Comparison of ENCODE assay signal across 8 mouse cellular contexts in the genomic region with DNA sequence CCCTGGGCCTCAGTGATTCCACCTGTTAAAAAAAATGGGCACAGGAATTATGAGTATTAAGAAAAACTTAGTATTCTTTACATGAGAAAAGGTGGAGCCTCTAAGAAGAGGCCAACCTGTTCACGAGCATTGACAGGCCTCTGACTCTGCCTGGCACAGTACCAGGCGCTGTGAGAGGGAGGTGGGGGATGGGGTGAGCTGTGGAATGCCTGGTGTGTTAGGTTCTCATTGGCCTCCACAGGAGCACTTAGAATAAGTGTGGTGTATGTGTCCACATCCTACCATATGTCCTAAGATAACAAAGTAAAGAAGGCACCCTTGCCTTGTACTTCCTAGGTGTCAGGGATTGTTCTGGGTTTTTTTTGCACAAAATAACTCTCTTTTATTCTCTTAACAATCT.
DNase-seq lines count a peak whose midpoint lies in the region; ATAC-seq and TF ChIP-seq lines count a peak whose summit lies in the region.

No protein-coding gene starts in this region.

- H3K27me3 ChIP-seq in cerebellum, adult 2 months (ENCODE audit: control insufficient read depth, insufficient read depth, low read length) = no peaks in the 10 kb centered on the region
- H3K27me3 ChIP-seq in hindbrain, embryonic 15.5 days = no peaks in the 10 kb centered on the region
- peaks cover 25% of the 10 kb centered on the region for H3K27me3 ChIP-seq in hindbrain, embryonic 11.5 days (ENCODE audit: control insufficient read depth, insufficient read depth, low read length)
- no peaks in the 10 kb centered on the region for H3K27me3 ChIP-seq in hindbrain, postnatal 0 days (ENCODE audit: insufficient read depth, low read length)

- peaks cover 30% of the 10 kb centered on the region for H3K4me1 ChIP-seq in cerebellum, adult 2 months (ENCODE audit: control insufficient read depth, insufficient read depth, low read length)
- peaks cover 68% of the 10 kb centered on the region for H3K4me1 ChIP-seq in hindbrain, embryonic 15.5 days (replicated peaks)
- H3K4me1 ChIP-seq in hindbrain, embryonic 11.5 days (replicated peaks; ENCODE audit: control insufficient read depth, insufficient read depth, low read length) = peaks cover 6% of the 10 kb centered on the region
- H3K4me1 ChIP-seq in hindbrain, postnatal 0 days (ENCODE audit: insufficient read depth, low read length) = peaks cover 27% of the 10 kb centered on the region

- WGBS in cerebellum, adult 2 months = 22% methylated on average over 2 of the region's 2 CpGs
- 65% methylated on average over 2 of the region's 2 CpGs for WGBS in hindbrain, embryonic 15.5 days
- WGBS in hindbrain, embryonic 11.5 days = 86% methylated on average over 2 of the region's 2 CpGs
- WGBS in hindbrain, postnatal 0 days = 56% methylated on average over 2 of the region's 2 CpGs

- ATAC-seq in hindbrain, embryonic 15.5 days (ENCODE audit: low FRiP score, low read depth) = no peak
- no peak for ATAC-seq in hindbrain, embryonic 11.5 days (ENCODE audit: low FRiP score)
- ATAC-seq in hindbrain, postnatal 0 days = no peak

- no peaks in the 10 kb centered on the region for H3K9me3 ChIP-seq in hindbrain, embryonic 15.5 days
- no peaks in the 10 kb centered on the region for H3K9me3 ChIP-seq in hindbrain, embryonic 11.5 days (ENCODE audit: control insufficient read depth, low read length)
- no peaks in the 10 kb centered on the region for H3K9me3 ChIP-seq in hindbrain, postnatal 0 days (ENCODE audit: low read length)

- TF ChIP-seq POLR2A in cerebellum, adult 2 months (IDR thresholded peaks at IDR 0.05; ENCODE audit: borderline replicate concordance, insufficient read depth, low read length) = no peak

- no peak overlapping the region for H3K27ac ChIP-seq in cerebellum, adult 2 months (ENCODE audit: insufficient read depth, low read length)
- H3K27ac ChIP-seq in hindbrain, embryonic 15.5 days (replicated peaks) = no peak overlapping the region
- H3K27ac ChIP-seq in hindbrain, embryonic 11.5 days (ENCODE audit: low read depth, low read length) = no peak overlapping the region
- no peak overlapping the region for H3K27ac ChIP-seq in hindbrain, postnatal 0 days

- TF ChIP-seq CTCF in cerebellum, adult 2 months (IDR thresholded peaks at IDR 0.05; ENCODE audit: borderline replicate concordance, insufficient read depth, low read depth, low read length) = no peak
- no peak for TF ChIP-seq CTCF in hindbrain, postnatal 0 days (IDR thresholded peaks at IDR 0.05; ENCODE audit: low read depth)

- H3K36me3 ChIP-seq in hindbrain, embryonic 15.5 days = no peaks in the 10 kb centered on the region
- no peaks in the 10 kb centered on the region for H3K36me3 ChIP-seq in hindbrain, embryonic 11.5 days (ENCODE audit: control insufficient read depth, insufficient read depth, low read length)
- no peaks in the 10 kb centered on the region for H3K36me3 ChIP-seq in hindbrain, postnatal 0 days (ENCODE audit: insufficient read depth, low read length)

- H3K9ac ChIP-seq in hindbrain, embryonic 15.5 days = no peak overlapping the region
- H3K9ac ChIP-seq in hindbrain, embryonic 11.5 days (ENCODE audit: low read depth, low read length) = no peak overlapping the region
- H3K9ac ChIP-seq in hindbrain, postnatal 0 days (replicated peaks; ENCODE audit: low read length) = no peak overlapping the region

- H3K4me3 ChIP-seq in cerebellum, adult 2 months (replicated peaks; ENCODE audit: insufficient read depth, low read depth, low read length) = peak overlapping the region; percentile 96
- H3K4me3 ChIP-seq in hindbrain, embryonic 15.5 days = peak overlapping the region; percentile 63
- H3K4me3 ChIP-seq in hindbrain, embryonic 11.5 days (ENCODE audit: low read depth, low read length) = no peak overlapping the region
- peak overlapping the region; percentile 63 for H3K4me3 ChIP-seq in hindbrain, postnatal 0 days (ENCODE audit: low read length)

- peak overlapping the region; percentile 92 for H3K4me2 ChIP-seq in hindbrain, embryonic 15.5 days
- H3K4me2 ChIP-seq in hindbrain, embryonic 11.5 days (replicated peaks; ENCODE audit: low read depth, low read length) = no peak overlapping the region
- peak overlapping the region; percentile 90 for H3K4me2 ChIP-seq in hindbrain, postnatal 0 days (ENCODE audit: low read depth, low read length)

- DNase-seq in cerebellum, adult 2 months = no peak
- DNase-seq in cerebellum, adult 11 months = no peak
- DNase-seq in hindbrain, embryonic 11.5 days (ENCODE audit: low spot score) = no peak
- DNase-seq in 3T3-L1 (ENCODE audit: low read depth, low spot score) = peak; percentile 54
- DNase-seq in hindbrain, postnatal 0 days (ENCODE audit: low spot score) = no peak
- DNase-seq in spleen, postnatal 4 days (ENCODE audit: low spot score in 2 of 2) = no peak
- no peak for DNase-seq in thymus, postnatal 4 days
